Mouse (Mus musculus): ENCODE measurements around the gene Gm49321.

The Gm49321 gene

DNA sequence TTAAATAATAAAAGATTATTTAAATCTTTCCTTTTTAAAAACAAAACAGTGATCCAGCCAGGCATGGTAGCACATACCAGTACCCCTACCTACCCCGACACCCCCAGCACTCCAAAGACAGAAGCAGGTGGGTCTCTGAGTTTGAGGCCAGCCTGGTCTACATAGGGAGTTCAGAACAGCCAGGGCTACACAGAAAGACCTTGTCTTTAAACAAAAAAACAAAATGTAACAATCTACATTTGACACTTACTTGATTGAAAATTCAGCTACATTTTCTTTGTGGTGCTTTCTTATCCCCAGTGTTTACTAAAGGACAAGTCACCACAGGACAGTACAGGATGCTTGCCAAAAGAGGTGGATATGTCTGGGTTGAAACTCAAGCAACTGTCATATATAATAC, at the start of gene Gm49321:
Gene Gm49321 (plus strand): TSS at position 301 of the 400 bp plus-strand sequence.
- DNase-seq (ENCODE audit: low spot score in 2 of 2): no peak

DNA sequence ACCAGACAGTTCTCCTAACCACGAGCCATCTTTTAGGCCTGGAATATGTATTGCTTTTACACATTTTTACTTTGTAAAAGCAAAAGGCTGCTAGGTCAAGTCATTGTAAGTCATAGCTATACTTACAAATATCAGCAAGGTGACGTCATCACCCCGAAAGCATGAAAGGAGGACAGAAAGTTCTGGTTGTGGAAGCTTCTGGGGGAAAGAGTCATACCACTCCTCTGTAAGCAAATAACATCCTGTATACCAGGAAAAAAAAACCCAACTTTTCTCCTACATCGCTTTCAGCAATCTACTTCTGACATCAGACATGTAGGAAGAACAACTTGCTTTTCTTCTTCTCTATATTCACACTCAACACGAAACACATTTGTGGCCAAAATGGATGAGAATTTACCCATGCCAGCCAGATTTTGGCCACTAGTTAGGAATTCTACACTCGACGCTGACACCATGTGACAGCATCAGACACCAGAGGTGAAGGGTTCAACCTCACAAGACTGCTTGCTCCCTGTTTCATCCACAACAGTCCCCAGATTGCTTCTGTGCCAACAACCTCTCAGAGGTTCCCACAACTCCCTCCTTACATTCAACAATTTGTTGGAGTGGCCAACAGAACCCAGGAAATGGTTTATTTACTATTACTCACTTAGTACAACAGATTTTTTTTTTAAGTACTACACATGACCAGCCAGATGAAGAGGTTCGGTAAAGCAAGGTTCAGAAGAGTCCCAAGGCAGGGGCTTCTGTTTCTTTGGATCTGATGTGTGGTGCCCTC, 49.3 kb upstream of the Gm49321 start:
- DNase-seq (ENCODE audit: low spot score in 2 of 2): no peak

DNA sequence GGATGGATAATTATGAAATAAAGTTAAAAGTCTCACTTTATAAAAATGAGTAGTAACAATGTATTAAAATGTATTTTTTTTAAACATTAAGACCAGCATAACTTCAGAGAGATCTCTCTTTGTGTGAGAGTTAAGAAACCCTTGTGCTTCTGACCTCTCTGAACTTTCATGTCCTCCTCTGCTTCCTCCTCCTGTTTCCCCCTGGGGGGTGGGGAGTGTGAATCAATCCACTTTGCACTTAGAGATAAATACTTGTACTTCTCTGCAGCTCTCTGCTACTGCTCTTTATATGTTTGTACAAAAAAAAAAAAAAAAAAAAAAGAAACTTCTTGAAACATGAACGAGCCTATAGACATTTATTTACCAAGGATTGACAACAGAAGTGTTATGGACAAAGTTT, 47.9 kb upstream of the Gm49321 start:
- DNase-seq (ENCODE audit: low spot score in 2 of 2): no peak

DNA sequence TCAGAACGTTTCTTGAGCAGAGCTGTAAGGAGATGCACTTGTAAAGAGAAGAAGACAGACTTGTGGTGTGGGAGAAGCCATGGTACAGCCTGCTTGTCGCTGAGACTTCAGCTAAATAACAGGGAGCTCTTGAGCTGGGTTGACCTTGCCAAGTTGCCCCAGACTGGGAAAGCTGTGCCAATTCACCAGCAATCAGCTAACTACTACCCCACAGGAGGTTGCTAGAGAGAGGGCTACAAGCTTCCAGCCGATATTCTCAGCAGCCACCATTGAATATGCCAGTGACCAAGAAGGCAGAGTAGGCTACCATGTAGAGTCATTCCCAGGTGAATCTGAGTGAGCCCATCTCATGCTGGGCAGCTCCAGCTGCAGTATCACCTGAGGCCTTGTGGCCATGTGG, 47.4 kb upstream of the Gm49321 start:
- no peak for DNase-seq (ENCODE audit: low spot score in 2 of 2)

DNA sequence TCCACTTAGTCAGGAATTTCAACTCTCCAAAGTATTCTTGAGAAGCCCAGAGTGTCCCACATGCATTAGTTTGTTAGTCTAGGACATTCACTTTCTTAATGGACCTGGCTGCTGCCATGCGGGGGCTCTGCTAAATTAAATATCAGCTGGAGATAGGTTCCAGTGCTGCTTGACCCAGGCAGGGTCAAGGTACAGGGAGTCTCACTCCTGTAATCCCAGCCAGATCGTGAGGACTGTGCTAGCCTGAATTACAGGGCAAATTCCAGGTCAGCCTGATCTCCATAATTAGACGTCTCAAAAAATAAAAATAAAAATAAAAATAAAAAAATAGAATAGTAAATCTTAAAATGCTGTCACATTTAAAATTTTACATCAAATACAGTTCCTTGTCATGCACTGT, 44.8 kb upstream of the Gm49321 start:
- no peak for DNase-seq (ENCODE audit: low spot score in 2 of 2)

DNA sequence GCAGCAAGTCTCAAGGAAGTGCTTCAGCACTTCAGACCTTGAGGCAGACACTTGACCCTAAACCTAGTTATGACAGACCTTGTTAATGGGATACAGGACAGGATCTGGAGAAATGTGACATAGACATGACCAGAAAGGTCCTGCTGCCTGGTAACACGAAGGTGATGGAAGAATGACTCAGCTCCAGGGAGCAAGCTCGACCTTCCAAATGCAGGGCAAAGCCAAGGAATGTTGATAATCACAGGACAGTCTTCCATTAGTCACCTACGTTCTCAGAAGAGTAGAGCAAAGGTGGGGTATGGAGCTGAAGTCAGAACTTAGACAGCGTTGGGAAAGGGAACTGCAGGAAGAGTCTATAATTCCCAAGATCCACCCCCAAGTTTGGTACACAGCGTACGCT, 42.6 kb upstream of the Gm49321 start:
- DNase-seq (ENCODE audit: low spot score in 2 of 2): no peak

DNA sequence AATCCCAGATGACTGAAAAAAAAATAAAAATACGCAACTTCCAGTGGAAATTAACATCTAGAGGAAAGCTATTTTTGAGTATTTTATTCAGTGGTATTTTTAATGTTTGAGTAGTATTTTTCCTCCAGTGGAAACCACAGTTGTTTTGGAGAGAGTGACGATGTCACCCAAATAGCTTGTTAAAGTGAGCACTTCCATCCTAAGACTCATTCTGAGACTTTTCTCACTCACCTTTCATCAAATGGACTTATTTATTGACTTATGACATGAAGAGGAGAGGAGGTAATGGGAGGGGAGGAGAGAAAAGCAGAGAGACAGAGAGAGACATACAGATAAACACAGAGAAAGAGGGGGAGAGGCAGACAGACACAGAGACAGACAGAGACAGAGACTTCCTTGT, 41.8 kb upstream of the Gm49321 start:
- DNase-seq (ENCODE audit: low spot score in 2 of 2): no peak

DNA sequence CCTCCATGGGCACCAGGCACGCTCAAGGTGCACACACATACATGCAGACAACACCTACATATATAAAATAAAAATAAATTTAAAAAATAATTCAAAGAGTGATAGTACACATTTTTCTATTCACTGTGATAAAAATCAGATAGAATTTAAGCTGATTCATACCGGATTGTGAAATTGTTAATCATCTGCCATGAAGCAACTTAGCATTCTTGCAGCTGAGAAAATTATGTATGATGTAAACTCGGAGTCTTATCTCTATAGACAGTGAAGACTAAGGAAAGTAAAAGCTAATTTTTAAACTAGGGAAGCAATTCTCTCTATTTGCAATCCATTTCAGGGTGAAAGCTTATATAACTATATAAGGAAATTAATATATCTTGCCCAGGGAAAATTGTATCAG, 41.0 kb upstream of the Gm49321 start:
- no peak for DNase-seq (ENCODE audit: low spot score in 2 of 2)

DNA sequence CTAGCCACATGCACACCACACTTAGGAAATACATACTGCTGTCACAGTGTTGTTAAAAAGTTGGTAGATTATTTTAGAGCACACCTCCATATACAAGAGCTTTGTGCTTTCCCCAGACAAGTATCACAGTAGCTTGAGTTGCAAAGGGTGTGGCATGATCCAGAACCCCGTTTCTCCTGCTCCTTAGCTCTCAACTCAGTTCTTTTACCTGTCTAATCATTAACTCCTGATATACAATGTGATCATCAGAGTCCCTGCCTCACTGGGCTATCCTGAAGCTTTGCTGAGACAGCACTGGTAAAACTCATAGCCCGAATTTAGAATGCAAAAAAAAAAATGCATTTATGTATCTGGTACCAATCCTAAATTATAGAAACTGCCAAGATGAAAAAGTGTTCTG, 39.2 kb upstream of the Gm49321 start:
- no peak for DNase-seq (ENCODE audit: low spot score in 2 of 2)

DNA sequence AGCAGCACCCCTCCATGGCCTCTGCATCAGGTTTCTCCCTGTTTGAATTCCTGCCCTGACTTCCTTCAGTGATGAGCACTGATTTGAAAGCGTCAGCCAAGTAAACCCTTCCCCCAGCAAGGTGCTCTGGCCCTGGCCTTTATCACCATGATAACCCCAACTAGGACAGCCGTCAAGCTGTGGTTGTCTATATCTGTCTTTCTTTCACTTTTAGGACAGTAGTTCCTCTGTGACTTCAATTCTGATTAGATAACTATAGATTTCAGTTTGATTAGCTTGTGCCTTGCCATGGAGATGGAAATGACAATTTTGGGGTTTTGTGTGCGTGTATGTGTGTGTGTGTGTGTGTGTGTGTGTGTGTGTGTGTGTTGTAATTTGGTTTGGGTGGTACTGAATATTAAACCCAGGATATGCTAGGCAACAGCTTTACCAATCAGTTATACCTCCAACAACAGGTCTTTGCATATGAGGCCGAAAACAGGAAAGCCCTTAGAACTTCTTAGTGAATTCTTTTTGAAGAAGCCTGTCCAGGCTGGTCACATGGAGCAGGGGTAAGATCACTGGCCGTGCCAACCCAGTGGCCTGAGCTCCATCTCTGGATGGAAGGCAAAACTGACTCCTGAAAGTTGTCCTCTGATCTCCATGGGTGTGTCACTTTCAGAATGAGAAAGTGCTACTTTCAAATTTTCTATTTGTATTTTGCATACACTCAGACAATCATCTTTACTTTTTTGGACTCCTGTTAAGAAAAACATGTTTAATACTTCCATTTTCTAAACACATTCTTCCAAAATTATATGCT, 33.1 kb upstream of the Gm49321 start:
- DNase-seq (ENCODE audit: low spot score in 2 of 2): no peak

DNA sequence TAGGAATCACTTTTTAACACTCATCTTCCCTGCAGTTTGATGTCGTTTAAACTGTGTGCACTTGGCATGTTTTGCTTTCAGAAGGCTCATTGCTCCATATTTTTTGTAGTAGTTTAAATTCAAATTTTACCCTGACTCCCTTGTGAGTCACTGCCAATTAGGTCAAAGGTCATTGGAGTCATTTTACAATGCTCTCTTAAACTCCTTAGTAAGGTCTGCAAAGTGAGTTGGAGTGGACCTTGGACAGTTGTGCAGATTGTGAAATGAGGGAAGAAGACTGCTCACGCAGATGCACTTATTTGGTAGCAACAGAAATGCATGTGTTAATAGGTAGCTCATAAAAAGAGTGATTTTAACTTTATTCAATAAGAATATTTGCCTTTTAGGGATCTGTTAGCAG, 32.4 kb upstream of the Gm49321 start:
- no peak for DNase-seq (ENCODE audit: low spot score in 2 of 2)

DNA sequence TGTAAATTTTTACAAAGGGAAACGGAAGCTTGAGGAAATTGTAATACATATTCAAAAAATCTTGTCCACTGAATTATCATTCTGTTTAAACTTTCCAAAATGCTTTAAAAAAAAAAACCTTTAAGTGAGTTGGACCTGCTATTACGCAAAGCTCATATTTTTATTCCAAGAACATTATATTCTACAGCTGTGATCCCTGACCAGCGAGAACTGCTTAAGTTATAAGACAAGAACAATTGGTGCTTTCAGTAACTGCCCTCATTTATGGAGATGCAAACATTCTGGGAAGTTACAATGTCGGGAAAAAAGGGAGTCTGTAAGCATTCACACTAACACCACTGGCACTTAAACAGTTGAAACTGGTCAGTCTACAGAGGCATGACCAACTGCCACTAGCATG, 31.9 kb upstream of the Gm49321 start:
- no peak for DNase-seq (ENCODE audit: low spot score in 2 of 2)

DNA sequence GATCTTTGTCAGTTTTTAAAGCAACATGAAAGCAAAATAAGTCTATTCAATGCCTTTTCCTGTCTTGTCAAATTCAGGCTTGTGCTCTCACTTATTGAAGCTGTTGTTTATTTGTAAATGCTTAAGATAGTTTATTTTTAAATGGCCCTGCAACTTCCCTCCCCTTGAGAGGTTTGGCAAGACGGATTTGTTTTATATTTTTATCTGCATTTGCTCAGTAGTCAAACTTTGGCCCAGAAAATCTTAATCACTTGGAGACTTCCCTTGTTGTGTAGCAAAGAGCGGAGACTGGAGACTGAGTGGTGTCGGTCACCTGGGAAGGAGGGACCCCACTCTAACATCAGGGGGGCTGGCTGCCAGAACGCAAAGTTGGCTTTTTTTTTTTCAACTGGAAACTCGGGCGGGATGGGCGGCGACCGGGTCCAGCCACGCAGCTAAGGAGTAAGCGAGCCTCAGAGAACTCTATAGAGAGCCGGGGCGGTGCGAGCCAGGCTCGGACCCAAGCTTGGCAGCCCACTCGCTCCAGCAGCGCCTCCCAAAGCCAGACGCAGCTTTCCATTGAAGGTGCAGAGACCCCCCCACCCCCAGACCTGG, 30.3 kb upstream of the Gm49321 start:
- DNase-seq (ENCODE audit: low spot score in 2 of 2): no peak

DNA sequence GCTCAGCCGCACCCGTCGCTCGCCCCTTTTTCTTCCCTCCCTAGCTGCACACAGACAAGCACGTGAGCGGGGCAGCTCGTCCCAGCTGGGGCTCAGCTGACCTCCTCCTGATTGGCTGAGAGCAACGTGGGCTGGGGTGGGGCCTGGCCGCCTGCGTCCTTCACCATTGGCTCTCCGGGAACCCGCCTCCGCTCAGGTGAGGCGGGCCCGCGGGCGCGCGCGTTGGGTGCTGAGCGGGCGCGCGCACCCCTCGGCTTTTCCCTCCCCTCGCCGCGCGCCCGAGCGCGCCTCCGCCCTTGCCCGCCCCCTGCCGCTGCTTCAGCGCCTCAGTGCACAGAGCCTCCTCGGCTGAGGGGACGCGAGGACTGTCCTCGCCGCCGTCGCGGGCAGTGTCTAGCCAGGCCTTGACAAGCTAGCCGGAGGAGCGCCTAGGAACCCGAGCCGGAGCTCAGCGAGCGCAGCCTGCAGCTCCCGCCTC, 29.7 kb upstream of the Gm49321 start:
- peak; percentile 87 to 94 for DNase-seq (ENCODE audit: low spot score in 2 of 2)

DNA sequence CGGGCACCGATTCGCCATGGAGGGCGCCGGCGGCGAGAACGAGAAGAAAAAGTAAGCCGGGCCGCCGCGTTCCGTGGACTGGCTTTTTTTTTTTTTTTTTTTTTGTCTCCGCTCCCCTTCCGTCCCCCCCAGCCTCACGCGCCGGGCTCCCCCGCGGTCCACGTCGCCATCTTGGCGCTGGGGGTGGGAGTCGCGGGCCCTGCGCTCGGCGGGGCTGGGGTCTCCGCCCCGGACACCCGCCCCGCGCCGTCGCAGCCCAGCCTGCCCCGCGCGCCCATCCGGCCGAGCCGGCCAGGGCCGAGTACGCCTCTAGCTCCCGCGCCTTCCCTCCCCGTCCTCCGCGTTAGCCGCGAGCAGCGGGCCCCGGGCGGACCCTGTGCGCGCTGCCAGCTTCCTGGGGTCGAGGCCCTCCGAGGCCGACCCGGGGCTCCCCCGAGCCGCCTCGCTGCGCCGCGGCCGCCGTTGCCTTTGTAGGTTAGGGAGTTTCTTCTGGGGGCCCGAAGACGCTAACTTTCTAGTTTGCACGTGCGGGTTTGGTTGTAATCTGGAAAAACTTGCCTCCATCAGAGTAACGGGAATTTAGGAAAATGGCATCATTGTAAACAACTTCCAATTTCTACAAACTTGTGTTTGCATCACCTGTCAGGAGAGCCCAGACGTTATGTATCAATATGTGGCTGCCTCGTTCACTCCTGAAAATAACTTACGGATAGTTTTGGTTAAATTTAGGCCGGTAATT, 29.0 kb upstream of the Gm49321 start:
- peak; percentile 22 to 44 for DNase-seq (ENCODE audit: low spot score in 2 of 2)

DNA sequence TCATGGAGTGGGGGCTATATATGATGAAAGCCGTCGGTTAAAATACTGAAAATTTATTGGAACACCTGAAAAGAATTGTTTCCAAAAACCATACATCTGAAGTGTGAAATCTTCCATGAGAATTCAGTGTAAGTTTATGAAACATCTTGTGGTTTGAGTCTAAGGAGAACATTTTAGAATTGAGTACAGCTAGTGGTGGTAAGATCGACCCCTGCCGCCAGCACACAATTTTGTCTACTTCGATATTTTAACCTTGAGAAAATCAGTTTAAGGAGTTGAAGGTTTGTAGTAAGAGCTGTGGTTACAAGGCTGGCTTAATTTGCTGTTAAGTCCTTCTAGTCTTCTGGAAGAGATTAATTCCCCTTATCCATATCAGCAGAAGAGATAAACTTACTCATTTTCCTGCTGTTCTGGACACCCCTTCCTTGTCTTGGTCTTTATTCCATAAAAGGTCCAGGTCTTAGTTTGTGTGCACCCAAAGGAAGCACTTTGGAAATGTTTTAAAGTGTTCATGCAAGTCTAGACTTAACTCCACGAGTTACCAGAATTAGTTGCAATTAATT, 28.4 kb upstream of the Gm49321 start:
- DNase-seq (ENCODE audit: low spot score in 2 of 2): no peak

DNA sequence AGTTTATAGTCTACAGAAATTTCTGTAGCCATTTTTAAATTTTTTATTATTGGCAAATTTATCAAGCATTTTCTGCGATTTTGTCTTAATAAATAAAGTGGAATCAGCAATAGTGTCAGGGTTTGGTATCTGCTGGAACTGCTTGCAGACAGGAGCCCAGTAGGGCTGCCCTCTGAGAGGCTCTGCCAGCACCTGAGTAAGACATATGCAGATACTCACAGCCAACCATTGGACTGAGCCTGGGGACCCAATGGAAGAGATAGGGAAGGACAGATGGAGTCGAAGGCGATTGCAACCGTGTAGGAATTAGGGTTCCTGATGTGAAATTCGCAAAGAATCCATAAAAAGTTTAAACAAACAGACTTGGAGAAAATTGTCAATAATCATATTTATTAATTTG, 19.0 kb upstream of the Gm49321 start:
- DNase-seq (ENCODE audit: low spot score in 2 of 2): no peak

DNA sequence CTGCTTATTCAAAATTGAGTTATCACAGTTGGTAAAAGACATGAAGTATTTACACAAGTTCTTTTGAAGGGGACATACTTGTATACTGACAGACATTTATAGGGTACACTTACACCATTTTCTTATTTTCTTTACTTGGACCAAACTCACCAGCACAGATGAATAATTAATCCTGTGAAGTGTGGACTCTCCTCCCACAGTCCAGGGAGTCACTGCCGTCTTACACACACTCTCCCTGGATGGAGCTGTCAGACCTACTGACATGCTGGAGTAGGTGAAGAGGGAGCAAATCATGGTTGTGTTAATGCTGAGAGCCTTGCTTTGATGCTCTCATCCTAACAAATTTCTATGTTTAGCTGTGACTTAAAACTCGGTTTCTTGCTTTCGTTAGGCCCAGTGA, 7.2 kb upstream of the Gm49321 start:
- no peak for DNase-seq (ENCODE audit: low spot score in 2 of 2)

DNA sequence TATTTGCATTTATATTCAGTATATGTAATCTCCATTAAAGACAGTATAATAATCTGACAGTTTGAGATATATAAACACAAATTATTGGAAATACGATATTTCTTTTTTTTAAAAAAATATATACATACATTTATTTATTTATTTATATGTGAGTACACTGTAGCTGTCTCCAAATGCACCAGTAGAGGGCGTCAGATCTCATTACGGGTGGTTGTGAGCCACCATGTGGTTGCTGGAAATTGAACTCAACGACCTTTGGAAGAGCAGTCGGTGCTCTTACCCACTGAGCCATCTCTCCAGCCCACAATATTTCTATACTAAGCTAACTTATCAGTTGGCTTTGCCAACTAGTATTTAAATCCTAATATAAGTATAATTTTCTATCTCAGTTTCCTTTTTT, 6.2 kb upstream of the Gm49321 start:
- no peak for DNase-seq (ENCODE audit: low spot score in 2 of 2)

DNA sequence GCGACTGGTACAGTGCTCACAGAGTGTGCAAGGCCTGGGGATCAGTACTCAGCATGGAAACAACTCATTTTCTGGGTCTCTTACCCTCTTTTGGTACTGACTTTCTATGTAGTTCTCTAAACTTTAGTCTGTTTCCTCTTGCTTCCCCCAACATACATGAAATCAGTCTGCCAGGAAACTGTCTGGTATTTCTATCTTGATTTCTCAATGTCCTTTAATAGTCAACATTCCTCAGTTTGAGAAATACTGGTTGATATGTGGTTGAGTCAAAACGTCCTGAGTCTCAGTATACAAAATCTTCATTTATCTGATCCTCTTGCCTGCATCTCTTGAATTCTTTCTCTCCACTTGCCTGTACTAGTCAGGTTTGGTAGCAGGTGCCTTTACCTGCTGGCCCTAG, 2.9 kb upstream of the Gm49321 start:
- DNase-seq (ENCODE audit: low spot score in 2 of 2): no peak

DNA sequence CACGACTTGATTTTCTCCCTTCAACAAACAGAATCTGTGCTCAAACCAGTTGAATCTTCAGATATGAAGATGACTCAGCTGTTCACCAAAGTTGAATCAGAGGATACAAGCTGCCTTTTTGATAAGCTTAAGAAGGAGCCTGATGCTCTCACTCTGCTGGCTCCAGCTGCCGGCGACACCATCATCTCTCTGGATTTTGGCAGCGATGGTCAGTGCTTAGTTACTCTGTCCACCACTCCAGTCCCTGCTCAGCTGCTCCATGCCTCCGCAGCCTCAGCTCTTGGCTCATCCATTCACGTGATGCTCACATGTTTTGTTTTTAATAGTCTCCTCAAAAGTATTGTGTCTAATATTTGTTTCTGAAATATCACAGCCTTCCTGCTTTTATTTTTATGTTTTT, 2.1 kb downstream of the Gm49321 start:
- no peak for DNase-seq (ENCODE audit: low spot score in 2 of 2)

DNA sequence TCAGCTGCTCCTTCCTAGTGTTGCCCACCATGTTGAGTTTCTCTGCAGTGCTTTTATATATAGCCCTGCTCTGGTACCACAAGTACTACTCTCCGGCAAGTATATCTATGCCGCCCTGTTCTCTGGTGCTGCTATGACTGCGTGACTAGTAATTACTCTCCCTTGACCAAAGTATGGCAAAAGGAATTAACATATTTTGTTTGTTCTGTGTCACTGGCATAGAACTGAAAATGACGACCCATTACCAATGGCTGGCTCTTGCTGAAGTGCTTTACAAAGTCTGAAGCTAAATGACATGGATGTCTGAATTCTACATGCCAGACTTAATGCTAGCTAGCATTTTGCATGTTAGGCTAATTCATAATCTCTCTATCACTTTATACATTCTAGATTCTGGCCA, 11.0 kb downstream of the Gm49321 start:
- DNase-seq (ENCODE audit: low spot score in 2 of 2): no peak
